Mouse (Mus musculus) monocyte, adult 2 months (primary cell): Measurements from ENCODE around the gene Cdkn2d.
A peak's percentile ranks its signal among the peaks of the same experiment; 100 is the strongest.

ENCODE experiments used
- DNase-seq, 2 experiments: peaks; one replicate each; pipeline ENCODE4 v3.0.0; 2022; ENCODE audit warnings: low spot score in 2 of 2, low read depth in 1 of 2

Cdkn2d gene

GRCm38 (mm10) chr9:21246342-21246741, 44.9 kb downstream of the Cdkn2d start:
- no peak for DNase-seq

- DNase-seq: no peak
Measured at GRCm38 (mm10) chr9:21245113-21245487, 46.1 kb downstream of the Cdkn2d start.

GRCm38 (mm10) chr9:21244428-21245112, 46.6 kb downstream of the Cdkn2d start:
- no peak for DNase-seq

DNA sequence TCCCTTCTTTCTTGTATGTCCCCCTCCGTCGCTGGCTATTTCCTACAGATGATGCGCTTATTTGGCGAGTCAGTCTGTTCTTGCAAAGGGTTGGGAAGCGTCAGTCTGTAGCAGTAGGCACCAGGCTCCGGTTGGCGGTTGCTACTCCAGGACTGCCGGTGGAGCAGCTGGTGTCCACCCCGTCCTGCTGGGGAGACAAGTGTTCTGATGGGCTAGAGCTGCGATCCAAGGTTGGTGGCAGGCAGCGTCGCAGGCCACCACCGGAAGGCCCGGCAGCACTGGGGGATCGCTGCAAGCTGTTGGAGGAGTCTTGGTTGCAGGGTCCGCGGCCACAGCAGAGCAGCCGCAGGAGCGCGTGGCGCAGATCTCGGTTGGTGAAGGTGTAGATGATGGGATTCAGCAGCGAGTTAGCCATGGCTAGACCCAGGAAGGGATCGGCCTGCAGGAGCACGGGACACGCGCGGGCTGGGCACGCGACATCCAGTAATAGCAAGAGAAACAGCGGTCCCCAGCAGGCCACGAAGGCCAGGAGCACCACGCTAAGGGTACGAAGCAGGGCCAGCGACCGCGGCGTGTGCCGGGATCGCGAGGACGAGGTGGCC, 47.3 kb downstream of the Cdkn2d start:
- DNase-seq: no peak

DNA sequence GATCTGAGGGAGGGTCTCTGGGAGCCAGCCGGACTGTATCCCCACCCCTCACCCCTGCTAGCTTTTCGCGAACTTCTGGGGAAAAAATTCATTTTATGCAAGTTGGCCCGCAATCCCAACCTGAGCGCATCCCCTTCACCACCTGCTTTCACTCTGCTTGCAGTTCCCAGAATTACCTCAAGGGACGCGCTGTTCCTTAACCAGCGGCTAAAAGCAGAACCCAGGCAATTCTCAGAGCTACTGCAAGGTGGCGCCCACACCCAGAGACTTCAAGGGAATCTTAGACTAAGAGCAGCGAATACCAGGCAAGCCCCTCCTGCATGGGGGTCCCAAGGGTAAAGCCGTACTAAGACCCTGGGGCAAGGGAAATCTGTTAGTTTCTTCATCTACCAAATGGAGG, 49.9 kb downstream of the Cdkn2d start:
- DNase-seq: peak in 1 of 2 experiments; percentile 72

GRCm38 (mm10) chr9:21239465-21239848, 51.8 kb downstream of the Cdkn2d start:
- no peak for DNase-seq

DNA sequence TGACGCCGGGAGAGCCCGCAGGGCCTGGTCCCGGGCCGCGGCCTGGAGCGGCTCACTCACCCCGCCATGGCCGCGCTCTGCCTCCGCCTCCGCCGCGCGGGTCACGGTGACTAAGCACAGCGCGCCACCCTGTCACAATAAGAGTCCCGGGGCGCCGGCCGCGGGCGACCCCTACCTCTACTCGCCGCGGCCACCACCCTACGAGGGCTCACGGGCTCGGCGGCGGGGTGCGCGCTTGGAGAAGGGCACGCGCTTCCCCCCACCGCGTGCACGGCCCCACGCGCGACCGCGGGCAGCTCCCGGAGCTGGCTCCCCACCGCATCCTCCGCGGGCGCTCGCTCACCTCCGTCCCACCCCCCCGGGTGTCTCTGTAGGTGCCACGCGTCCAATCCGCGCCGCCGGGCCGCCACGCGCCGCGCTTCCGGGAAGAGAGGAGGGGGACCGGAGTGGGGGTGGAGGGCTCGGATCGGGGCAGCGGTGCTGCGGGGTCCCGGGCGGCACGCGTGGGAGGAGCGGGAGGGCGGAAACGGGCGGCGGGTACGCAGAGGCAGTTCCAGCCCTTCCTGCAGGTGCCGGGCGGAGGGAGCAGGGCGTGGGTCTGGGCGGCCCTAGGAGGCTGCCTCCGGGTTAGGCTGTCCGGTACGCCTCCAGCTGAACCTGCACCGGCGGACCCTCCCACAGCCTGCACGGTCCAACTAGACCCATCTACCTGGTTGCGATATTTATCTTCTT, 52.3 kb downstream of the Cdkn2d start, which contains the start of gene Keap1:
TSS of gene Keap1 (minus strand) at position 629 of the 732 bp plus-strand sequence.
- DNase-seq: peak in 1 of 2 experiments; percentile 59
